8 mouse cellular contexts compared by ENCODE assay signal in the genomic region with DNA sequence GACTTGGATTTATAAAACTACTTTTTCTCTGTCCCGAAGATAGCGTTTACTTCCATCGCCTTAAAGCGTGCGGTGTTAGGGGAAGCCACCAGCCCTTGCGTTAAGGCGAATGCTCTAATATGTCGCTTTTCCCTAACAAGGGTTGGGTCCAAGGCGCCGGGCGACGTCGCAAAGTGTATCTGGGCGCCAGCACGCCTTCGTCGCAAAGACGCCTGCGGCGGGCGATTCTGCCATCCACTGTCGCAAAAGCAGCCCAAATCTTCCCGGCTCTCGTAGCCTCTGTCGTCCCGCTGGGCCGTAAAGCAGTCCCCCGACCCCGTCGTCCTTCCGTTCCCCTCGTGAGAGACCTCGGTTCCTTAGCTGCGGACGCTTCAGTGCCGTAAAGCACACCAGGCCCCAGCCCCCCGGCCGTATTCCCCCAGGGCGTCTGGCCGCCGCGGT. TPM values are rescaled to one million over a fixed set of nuclear protein-coding genes. Genes with fewer than 3 reads are reported as not detected.
DNase-seq lines count a peak whose midpoint lies in the region; ATAC-seq and TF ChIP-seq lines count a peak whose summit lies in the region.

No protein-coding gene starts in this region.

- WGBS in lung, embryonic 15.5 days, result under 1% methylated on average over 42 of the region's 42 CpGs
- under 1% methylated on average over 42 of the region's 42 CpGs for WGBS in olfactory bulb, adult 2 months

- ATAC-seq in lung, embryonic 15.5 days (ENCODE audit: borderline replicate concordance, extremely low read depth, low FRiP score, low TSS enrichment), result peak; percentile 80

- peak overlapping the region; percentile 95 for H3K4me2 ChIP-seq in lung, embryonic 15.5 days

- TF ChIP-seq CTCF in olfactory bulb, adult 2 months (IDR thresholded peaks at IDR 0.05; ENCODE audit: insufficient read depth, low read depth, low read length), result no peak

- peak overlapping the region; percentile 98 for H3K27ac ChIP-seq in lung, embryonic 15.5 days
- H3K27ac ChIP-seq in olfactory bulb, adult 2 months (ENCODE audit: insufficient read depth, low read depth, low read length), result peak overlapping the region; percentile 92

- TF ChIP-seq POLR2A in olfactory bulb, adult 2 months (IDR thresholded peaks at IDR 0.05; ENCODE audit: insufficient read depth, low read depth, low read length), result no peak; the same call in 1 of the 2 replicates

- peak; percentile 98 for DNase-seq in MN1 (ENCODE audit: low spot score)
- peak; percentile 93 for DNase-seq in cerebellum, adult 8-10 months
- DNase-seq in forelimb bud, embryonic 11.5 days (ENCODE audit: low read depth, low spot score), result peak; percentile 99
- peak; percentile 95 for DNase-seq in heart, postnatal 4 days
- peak; percentile 92 for DNase-seq in layer of hippocampus, adult 9-10 months (ENCODE audit: low spot score)
- peak; percentile 94 to 96 for DNase-seq in thymus, adult 18-20 months

- peak overlapping the region; percentile 88 for H3K4me3 ChIP-seq in lung, embryonic 15.5 days
- peak overlapping the region; percentile 67 for H3K4me3 ChIP-seq in olfactory bulb, adult 2 months (ENCODE audit: insufficient read depth, low read depth, low read length)

- H3K36me3 ChIP-seq in lung, embryonic 15.5 days, result peaks cover 30% of the 10 kb centered on the region

- peaks cover 26% of the 10 kb centered on the region for H3K4me1 ChIP-seq in lung, embryonic 15.5 days
- H3K4me1 ChIP-seq in olfactory bulb, adult 2 months (ENCODE audit: control insufficient read depth, insufficient read depth, low read length), result peaks cover 14% of the 10 kb centered on the region

- peak overlapping the region; percentile 77 for H3K9ac ChIP-seq in lung, embryonic 15.5 days

- H3K9me3 ChIP-seq in lung, embryonic 15.5 days, result no peaks in the 10 kb centered on the region

- no peaks in the 10 kb centered on the region for H3K27me3 ChIP-seq in lung, embryonic 15.5 days

RNA-seq across cellular contexts. Expression of a gene that starts 0.6 kb away (rescaled TPM):
- total RNA-seq in heart, postnatal 4 days (2021), result 10 to 100 TPM; 45.8 to 48.5 TPM
- polyA plus RNA-seq in lung, embryonic 15.5 days (2015; fragmentation: Nextera tagmentation; extraction: Ambion mirVana), result 7.1 and 8.0 TPM in 2 replicates
- not detected in 2 replicates for polyA plus RNA-seq in olfactory bulb, adult 2 months (2012; ENCODE audit: insufficient read depth, insufficient read length, low replicate concordance, missing spikeins)

RNA-seq across cellular contexts. Expression of a gene that starts 0.6 kb away (rescaled TPM):
- 1 to 10 TPM; 5.2 to 6.2 TPM for total RNA-seq in heart, postnatal 4 days (2021)
- 11.9 and 13.0 TPM in 2 replicates for polyA plus RNA-seq in lung, embryonic 15.5 days (2015; fragmentation: Nextera tagmentation; extraction: Ambion mirVana)
- polyA plus RNA-seq in olfactory bulb, adult 2 months (2012; ENCODE audit: insufficient read depth, insufficient read length, low replicate concordance, missing spikeins), result not detected in 2 replicates

RNA-seq across cellular contexts. Expression of a gene that starts 6.1 kb away (rescaled TPM):
- total RNA-seq in heart, postnatal 4 days (2021), result 1 to 10 TPM; 2.8 to 3.2 TPM
- 1.4 and 5.0 TPM in 2 replicates for polyA plus RNA-seq in lung, embryonic 15.5 days (2015; fragmentation: Nextera tagmentation; extraction: Ambion mirVana)
- polyA plus RNA-seq in olfactory bulb, adult 2 months (2012; ENCODE audit: insufficient read depth, insufficient read length, low replicate concordance, missing spikeins), result 120 TPM in 1 of 2 replicates, not detected in the other

RNA-seq across cellular contexts. Expression of a gene that starts 12.3 kb away (rescaled TPM):
- 10 to 100 TPM; 29.6 to 33.0 TPM for total RNA-seq in heart, postnatal 4 days (2021)
- polyA plus RNA-seq in lung, embryonic 15.5 days (2015; fragmentation: Nextera tagmentation; extraction: Ambion mirVana), result 81.7 and 82.2 TPM in 2 replicates
- not detected in 2 replicates for polyA plus RNA-seq in olfactory bulb, adult 2 months (2012; ENCODE audit: insufficient read depth, insufficient read length, low replicate concordance, missing spikeins)

RNA-seq across cellular contexts. Expression of a gene that starts 20.2 kb away (rescaled TPM):
- 1 to 10 TPM; 3.3 TPM for total RNA-seq in heart, postnatal 4 days (2021)
- 8.1 and 8.6 TPM in 2 replicates for polyA plus RNA-seq in lung, embryonic 15.5 days (2015; fragmentation: Nextera tagmentation; extraction: Ambion mirVana)
- polyA plus RNA-seq in olfactory bulb, adult 2 months (2012; ENCODE audit: insufficient read depth, insufficient read length, low replicate concordance, missing spikeins), result not detected in 2 replicates

Comparison
In these comparisons a context has a peak if more than half of its experiments do, and no peak if none do; other contexts are left out.
1. Peak in every context shown above with its lines: DNase-seq, ATAC-seq, H3K4me3 ChIP-seq and H3K27ac ChIP-seq.
2. RNA of a gene that starts 0.6 kb away (polyA plus RNA-seq): not detected in olfactory bulb, adult 2 months; 7.1 to 8.0 TPM in lung, embryonic 15.5 days; every median in the first group is over 10 times any median in the second.
3. RNA of a gene that starts 0.6 kb away (polyA plus RNA-seq): 11.9 to 13.0 TPM in lung, embryonic 15.5 days; not detected in olfactory bulb, adult 2 months; every median in the first group is over 10 times any median in the second.